Mouse (Mus musculus) CH12.LX (cell line): ENCODE results near the gene Sh3bp2. TPM values are rescaled to one million over a fixed set of nuclear protein-coding genes. Genes with fewer than 3 reads are reported as not detected.

Experiments used
- DNase-seq: peaks from one replicate; pipeline ENCODE4 v3.0.0-alpha.2; 2013; ENCODE audit errors: extremely low read depth
- H3K27ac ChIP-seq: 2 replicates; pipeline ENCODE4 v1.5.1; 2012; ENCODE audit warnings: low read depth, mild to moderate bottlenecking, control low read depth, moderate library complexity; ENCODE audit not compliant: insufficient read depth
- H3K27me3 ChIP-seq: replicated peaks from 2 replicates; pipeline ENCODE3; 2012; ENCODE audit warnings: inconsistent platforms
- H3K36me3 ChIP-seq, 2 experiments: replicated peaks in 1 of 2; 2 replicates each; pipeline versions ENCODE3 to v1.6.1; 2012; ENCODE audit warnings: inconsistent platforms in 1 of 2, low read length in 1 of 2, mild to moderate bottlenecking in 1 of 2, mixed read lengths in 1 of 2, moderate library complexity in 1 of 2; ENCODE audit not compliant: control insufficient read depth in 1 of 2, insufficient read depth in 1 of 2
- H3K4me1 ChIP-seq, 2 experiments: 2 replicates each; pipeline ENCODE4 v1.6.1; 2012; ENCODE audit warnings: inconsistent platforms in 1 of 2, moderate library complexity in 1 of 2; ENCODE audit not compliant: insufficient read depth in 2 of 2, control insufficient read depth in 1 of 2
- H3K4me2 ChIP-seq: 2 replicates; pipeline ENCODE4 v1.6.1; 2012; ENCODE audit warnings: low read depth, mild to moderate bottlenecking, control low read depth; ENCODE audit not compliant: poor library complexity, insufficient read depth, severe bottlenecking
- H3K4me3 ChIP-seq, 3 experiments: fragments of 150-350 bp in 1 of 3; sonication (generic) in 1 of 3; replicated peaks in 1 of 3; 2 replicates each; pipeline versions ENCODE3 to v1.5.1; 2011 to 2012; ENCODE audit warnings: low read depth in 2 of 3, low read length in 2 of 3, mild to moderate bottlenecking in 2 of 3, moderate library complexity in 2 of 3, control low read depth in 1 of 3, improper control_type of control experiment in 1 of 3, inconsistent platforms in 1 of 3, mixed read lengths in 1 of 3; ENCODE audit not compliant: poor library complexity in 1 of 3
- H3K79me2 ChIP-seq: replicated peaks from 2 replicates; pipeline ENCODE4 v1.6.1; 2012; ENCODE audit warnings: mild to moderate bottlenecking, moderate library complexity; ENCODE audit not compliant: control insufficient read depth, poor library complexity, insufficient read depth, severe bottlenecking; ENCODE audit errors: extremely low read depth
- H3K9ac ChIP-seq: 2 replicates; pipeline ENCODE4 v1.6.1; 2012; ENCODE audit warnings: low read depth, mild to moderate bottlenecking, control low read depth, moderate library complexity; ENCODE audit not compliant: insufficient read depth
- H3K9me3 ChIP-seq: replicated peaks from 2 replicates; pipeline ENCODE3; 2012; ENCODE audit warnings: low read length, inconsistent platforms, mixed read lengths
- ETS1 ChIP-seq: conservative IDR thresholded peaks from 2 replicates; pipeline ENCODE4 v1.6.1; 2012; ENCODE audit warnings: low read depth, mild to moderate bottlenecking, inconsistent platforms, low read length, improper control_type of control experiment, moderate library complexity
- HCFC1 ChIP-seq: IDR thresholded peaks from 2 replicates; pipeline ENCODE4 v1.6.1; 2012; ENCODE audit warnings: low read depth, mild to moderate bottlenecking, inconsistent platforms, low read length, improper control_type of control experiment
- IRF4 ChIP-seq: IDR thresholded peaks from 2 replicates; pipeline ENCODE4 v1.6.1; 2014; ENCODE audit warnings: low read depth, mild to moderate bottlenecking, inconsistent platforms, low read length, improper control_type of control experiment
- JUN ChIP-seq: IDR thresholded peaks from 2 replicates; pipeline ENCODE4 v1.6.1; 2011; ENCODE audit warnings: low read depth, mild to moderate bottlenecking, low read length, improper control_type of control experiment, moderate library complexity; ENCODE audit not compliant: insufficient read depth
- JUND ChIP-seq: conservative IDR thresholded peaks from 2 replicates; pipeline ENCODE4 v1.6.1; 2011; ENCODE audit warnings: low read depth, low read length, improper control_type of control experiment
- KAT2A ChIP-seq: IDR thresholded peaks from 2 replicates; pipeline ENCODE4 v1.6.1; 2012; ENCODE audit warnings: low read length, improper control_type of control experiment, inconsistent platforms; ENCODE audit not compliant: insufficient replicate concordance
- MAX ChIP-seq: IDR thresholded peaks from 2 replicates; pipeline ENCODE4 v1.6.1; 2011; ENCODE audit warnings: low read length, improper control_type of control experiment
- MAZ ChIP-seq: IDR thresholded peaks from 2 replicates; pipeline ENCODE4 v1.6.1; 2012; ENCODE audit warnings: low read depth, mild to moderate bottlenecking, inconsistent platforms, low read length, improper control_type of control experiment, moderate library complexity
- MEF2A ChIP-seq: IDR thresholded peaks from 2 replicates; pipeline ENCODE4 v1.6.1; 2014; ENCODE audit warnings: low read depth, mild to moderate bottlenecking, inconsistent platforms, low read length, improper control_type of control experiment, borderline replicate concordance
- MXI1 ChIP-seq: IDR thresholded peaks from 2 replicates; pipeline ENCODE4 v1.6.1; 2011; ENCODE audit warnings: mild to moderate bottlenecking, low read depth, low read length, improper control_type of control experiment
- MYC ChIP-seq: IDR thresholded peaks from 2 replicates; pipeline ENCODE4 v1.6.1; 2011; ENCODE audit warnings: low read depth, mild to moderate bottlenecking, improper control_type of control experiment, low read length
- NELFE ChIP-seq: IDR thresholded peaks from 2 replicates; pipeline ENCODE4 v1.6.1; 2011; ENCODE audit warnings: low read depth, low read length, improper control_type of control experiment
- PAX5 ChIP-seq: IDR thresholded peaks from 2 replicates; pipeline ENCODE4 v1.6.1; 2012; ENCODE audit warnings: low read length, inconsistent platforms, mixed read lengths
- RCOR1 ChIP-seq: conservative IDR thresholded peaks from 2 replicates; pipeline ENCODE4 v1.6.1; 2012; ENCODE audit warnings: low read depth, mild to moderate bottlenecking, inconsistent platforms, low read length, improper control_type of control experiment
- SMC3 ChIP-seq: IDR thresholded peaks from 2 replicates; pipeline ENCODE4 v1.6.1; 2011; ENCODE audit warnings: low read depth, low read length, improper control_type of control experiment
- UBTF ChIP-seq: IDR thresholded peaks from 2 replicates; pipeline ENCODE4 v1.6.1; 2012; ENCODE audit warnings: low read depth, mild to moderate bottlenecking, inconsistent platforms, low read length, improper control_type of control experiment, moderate library complexity
- ZKSCAN1 ChIP-seq: IDR thresholded peaks from 2 replicates; pipeline ENCODE4 v1.6.1; 2012; ENCODE audit warnings: low read depth, inconsistent platforms, low read length, improper control_type of control experiment, borderline replicate concordance
- ZMIZ1 ChIP-seq: IDR thresholded peaks from 2 replicates; pipeline ENCODE4 v1.6.1; 2012; ENCODE audit warnings: low read depth, mild to moderate bottlenecking, inconsistent platforms, low read length, improper control_type of control experiment
- dilution Hi-C: fragments of 300-500 bp; cut with MboI; formaldehyde crosslinking; loops from 2 replicates; pipeline ENCODE4 v1.14.3; 2020; ENCODE audit warnings: low sequenced_read_pairs; ENCODE audit not compliant: extremely low pct_unique_long_range_greater_than_20kb, extremely low pct_ligation_motif_present
- in situ Hi-C: fragments of 300-500 bp; cut with MboI; formaldehyde crosslinking; loops from 3 replicates; pipeline ENCODE4 v1.14.3; 2019; ENCODE audit warnings: low sequenced_read_pairs, low pct_ligation_motif_present, low pct_unique_long_range_greater_than_20kb, mixed read lengths
- polyA plus RNA-seq: library from polyadenylated mRNA; unstranded; fragments of >175 nt; gene quantifications from 2 replicates; pipeline ENCODE4 v1.2.1, GENCODE M21; 2012; ENCODE audit warnings: low read depth; ENCODE audit not compliant: insufficient read length
- total RNA-seq, 2 experiments: library from RNA; depleted of rRNA; stranded (reverse); fragments of 300-350 nt in 1 of 2; fragments of >200 nt in 1 of 2; gene quantifications; 2 replicates each; pipeline ENCODE4 v1.2.3; 2012 to 2014

Sh3bp2 gene
- total and polyA plus RNA-seq, 3 experiments, result 5.8 to 10.5 (median 7.3) TPM

DNA sequence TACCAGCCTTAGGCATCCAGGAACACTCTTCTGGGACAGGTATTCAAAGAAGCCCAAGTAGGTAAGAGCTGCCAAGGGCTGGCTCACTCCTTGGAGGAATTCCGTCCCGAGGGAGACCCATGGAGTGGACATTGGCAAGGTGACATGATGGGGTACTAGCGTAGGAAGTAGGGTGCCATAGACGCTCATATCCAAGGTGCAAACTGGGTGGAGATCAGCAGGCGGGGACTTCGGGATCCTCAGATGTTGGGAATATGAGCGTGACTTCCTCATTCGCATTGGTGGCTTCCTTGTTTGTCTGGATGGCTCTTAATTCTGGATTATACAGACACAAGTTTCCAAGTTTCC, 23.5 kb downstream of the Sh3bp2 start:
- Histone ChIP-seq H3K79me2 (peaks cover 4% of the 10 kb centered on the region; the same call in 1 of the 2 replicates), H3K27me3 (no peaks in the 10 kb centered on the region), H3K4me1 (peaks cover 4 to 26% of the 10 kb centered on the region in 2 experiments), H3K9me3 (peaks cover 5% of the 10 kb centered on the region), H3K27ac (no peak overlapping the region), H3K9ac (no peak overlapping the region), H3K36me3 (peaks cover 39 to 79% of the 10 kb centered on the region in 2 experiments), H3K4me2 (no peak overlapping the region), H3K4me3 (no peak overlapping the region)
- TF ChIP-seq JUND, result no peak
- TF ChIP-seq MAX, result no peak
- no peak for TF ChIP-seq MAZ
- TF ChIP-seq ZKSCAN1, result no peak
- TF ChIP-seq IRF4, result no peak
- no peak for TF ChIP-seq KAT2A
- no peak for TF ChIP-seq ETS1
- TF ChIP-seq JUN, result no peak
- TF ChIP-seq SMC3, result no peak
- TF ChIP-seq NELFE, result no peak
- no peak for TF ChIP-seq MEF2A
- TF ChIP-seq UBTF, result no peak
- no peak for TF ChIP-seq HCFC1
- TF ChIP-seq ZMIZ1, result no peak
- TF ChIP-seq PAX5, result no peak
- dilution Hi-C loops (no loop called here), in situ Hi-C loops (loop anchor here (25.0 kb wide), 1 partner anchor 488 kb away; the partner anchor contains the start of gene Hgfac)
- DNase-seq, result no peak

DNA sequence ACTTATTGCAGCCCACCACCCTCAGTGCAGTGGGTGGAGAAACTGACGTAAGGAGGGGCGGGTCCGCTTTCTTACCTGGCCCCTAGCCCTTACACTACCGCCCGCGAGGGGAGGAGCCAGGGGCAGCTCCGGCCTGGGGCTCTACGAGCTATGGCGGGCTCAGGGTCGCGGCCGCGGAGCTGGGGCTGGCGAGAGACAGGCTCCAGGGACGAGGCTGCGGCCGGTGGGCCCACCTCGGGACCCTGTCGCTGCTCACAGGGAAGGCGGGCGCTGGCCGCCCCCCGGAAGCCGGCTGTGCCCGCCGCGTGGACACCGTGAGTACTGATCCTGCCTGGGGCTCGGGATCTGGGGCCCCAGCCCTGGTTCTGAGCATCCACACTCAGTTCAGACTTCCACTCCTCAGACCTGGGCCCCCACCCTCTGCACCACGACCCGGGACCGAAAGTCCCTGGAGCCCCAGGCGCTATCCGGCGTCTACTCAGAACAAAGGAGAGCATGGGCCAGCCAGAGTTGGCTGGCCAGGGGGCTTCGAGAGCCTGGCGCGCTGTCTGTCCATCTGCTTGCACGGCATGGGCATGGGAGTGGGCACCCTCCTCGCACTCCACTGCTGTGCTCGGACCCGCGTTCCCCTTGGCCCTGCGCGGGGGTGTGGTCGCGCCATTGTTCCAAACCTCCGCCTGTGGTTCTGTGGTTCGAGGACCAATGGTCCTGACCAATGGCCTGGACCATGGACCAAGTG, 24.0 kb downstream of the Sh3bp2 start:
- H3K9me3 ChIP-seq, result peaks cover 5% of the 10 kb centered on the region
- no peak overlapping the region for H3K4me2 ChIP-seq
- H3K27ac ChIP-seq, result no peak overlapping the region
- peaks cover 39 to 82% of the 10 kb centered on the region in 2 experiments for H3K36me3 ChIP-seq
- no peak for DNase-seq
- peaks cover 0 to 20% of the 10 kb centered on the region in 2 experiments; a peak in 2 of 4 replicates for H3K4me1 ChIP-seq
- in situ Hi-C loops (loop anchor here (25.0 kb wide), 1 partner anchor 488 kb away; the partner anchor contains the start of gene Hgfac), dilution Hi-C loops (no loop called here)
- no peak for TF ChIP-seq MXI1
- TF ChIP-seq MYC, result no peak
- TF ChIP-seq RCOR1, result no peak
- no peak overlapping the region for H3K4me3 ChIP-seq
- H3K79me2 ChIP-seq, result no peaks in the 10 kb centered on the region
- no peaks in the 10 kb centered on the region for H3K27me3 ChIP-seq
- H3K9ac ChIP-seq, result no peak overlapping the region
